Mouse (Mus musculus) MEL (cell line): Measurements from ENCODE around the gene Tnc. TPM values are rescaled to one million over a fixed set of nuclear protein-coding genes. Genes with fewer than 3 reads are reported as not detected.
"Not testable (repeated sequence)": the region's sequence is repeated elsewhere in the genome, so short reads cannot be mapped to it uniquely, and the experiment has no call there.

Experiments
- DNase-seq: peaks from one replicate; pipeline ENCODE4 v3.0.0; 2011; ENCODE audit warnings: low read depth, low spot score
- H3K27ac ChIP-seq: 2 replicates; pipeline ENCODE4 v1.5.1; 2012; ENCODE audit warnings: low read depth, mild to moderate bottlenecking, control low read depth, low read length, moderate library complexity; ENCODE audit not compliant: control insufficient read depth
- H3K27me3 ChIP-seq, 2 experiments: fragments of 150-350 bp in 1 of 2; sonication (generic) in 1 of 2; 2 replicates each; pipeline ENCODE4 v1.6.1; 2012; ENCODE audit warnings: low read length in 2 of 2, mild to moderate bottlenecking in 2 of 2, improper control_type of control experiment in 1 of 2, moderate library complexity in 1 of 2; ENCODE audit not compliant: insufficient read depth in 2 of 2, control insufficient read depth in 1 of 2
- H3K36me3 ChIP-seq, 2 experiments: 2 replicates each; pipeline ENCODE4 v1.6.1; 2012 to 2014; ENCODE audit warnings: low read length in 2 of 2, improper control_type of control experiment in 1 of 2, inconsistent platforms in 1 of 2, mild to moderate bottlenecking in 1 of 2; ENCODE audit not compliant: insufficient read depth in 2 of 2, control insufficient read depth in 1 of 2
- H3K4me1 ChIP-seq, 2 experiments: fragments of 150-350 bp in 1 of 2; sonication (generic) in 1 of 2; 2 replicates each; pipeline ENCODE4 v1.6.1; 2012; ENCODE audit warnings: low read length in 2 of 2, improper control_type of control experiment in 1 of 2, mild to moderate bottlenecking in 1 of 2; ENCODE audit not compliant: insufficient read depth in 2 of 2, control insufficient read depth in 1 of 2
- H3K4me3 ChIP-seq, 2 experiments: fragments of 150-350 bp in 1 of 2; sonication (generic) in 1 of 2; 2 replicates each; pipeline ENCODE4 v1.5.1; 2012; ENCODE audit warnings: low read depth in 2 of 2, low read length in 2 of 2, mild to moderate bottlenecking in 2 of 2, moderate library complexity in 2 of 2, control low read depth in 1 of 2, improper control_type of control experiment in 1 of 2; ENCODE audit not compliant: control insufficient read depth in 1 of 2, insufficient read depth in 1 of 2
- H3K79me2 ChIP-seq: 2 replicates; pipeline ENCODE4 v1.6.1; 2012; ENCODE audit warnings: mild to moderate bottlenecking, low read length, moderate library complexity; ENCODE audit not compliant: control insufficient read depth, poor library complexity, insufficient read depth
- H3K9ac ChIP-seq: 2 replicates; pipeline ENCODE4 v1.6.1; 2012; ENCODE audit warnings: low read depth, mild to moderate bottlenecking, control low read depth, low read length, moderate library complexity; ENCODE audit not compliant: control insufficient read depth, poor library complexity, severe bottlenecking
- H3K9me3 ChIP-seq: fragments of 150-350 bp; sonication (generic); replicated peaks from 2 replicates; pipeline ENCODE4 v1.6.1; 2012; ENCODE audit warnings: mild to moderate bottlenecking, low read length, improper control_type of control experiment, moderate library complexity; ENCODE audit not compliant: insufficient read depth
- BHLHE40 ChIP-seq: IDR thresholded peaks from 2 replicates; pipeline ENCODE4 v1.6.1; 2012; ENCODE audit warnings: low read depth, mild to moderate bottlenecking, inconsistent platforms, low read length, improper control_type of control experiment, borderline replicate concordance
- CHD2 ChIP-seq: IDR thresholded peaks from 2 replicates; pipeline ENCODE4 v1.6.1; 2011; ENCODE audit warnings: low read length, improper control_type of control experiment
- CTCF ChIP-seq, 3 experiments: IDR thresholded peaks in 2 of 3; conservative IDR thresholded peaks in 1 of 3; 2 replicates each; pipeline ENCODE4 v1.5.1; 2011 to 2012; ENCODE audit warnings: low read length in 3 of 3, low read depth in 2 of 3, mild to moderate bottlenecking in 2 of 3, improper control_type of control experiment in 1 of 3, inconsistent platforms in 1 of 3, mixed read lengths in 1 of 3, moderate library complexity in 1 of 3; ENCODE audit not compliant: control insufficient read depth in 1 of 3, insufficient read depth in 1 of 3, poor library complexity in 1 of 3, severe bottlenecking in 1 of 3
- ELF1 ChIP-seq: IDR thresholded peaks from 2 replicates; pipeline ENCODE4 v1.6.1; 2014; ENCODE audit warnings: low read depth, mild to moderate bottlenecking, inconsistent platforms, low read length, improper control_type of control experiment, moderate library complexity
- EP300 ChIP-seq, 2 experiments: IDR thresholded peaks; 2 replicates each; pipeline ENCODE4 v1.6.1; 2011; ENCODE audit warnings: improper control_type of control experiment in 2 of 2, low read length in 2 of 2, low read depth in 1 of 2, mild to moderate bottlenecking in 1 of 2
- KAT2A ChIP-seq: conservative IDR thresholded peaks from 2 replicates; pipeline ENCODE4 v1.6.1; 2012; ENCODE audit warnings: low read depth, low read length, improper control_type of control experiment, inconsistent platforms
- MAX ChIP-seq: IDR thresholded peaks from 2 replicates; pipeline ENCODE4 v1.6.1; 2011; ENCODE audit warnings: low read length, improper control_type of control experiment
- NRF1 ChIP-seq: IDR thresholded peaks from 2 replicates; pipeline ENCODE4 v1.6.1; 2014; ENCODE audit warnings: low read depth, mild to moderate bottlenecking, inconsistent platforms, low read length, improper control_type of control experiment, moderate library complexity; ENCODE audit not compliant: poor library complexity, insufficient read depth, severe bottlenecking
- RAD21 ChIP-seq: IDR thresholded peaks from 2 replicates; pipeline ENCODE4 v1.6.1; 2011; ENCODE audit warnings: mild to moderate bottlenecking, low read depth, low read length, improper control_type of control experiment
- SIN3A ChIP-seq: IDR thresholded peaks from 2 replicates; pipeline ENCODE4 v1.6.1; 2012; ENCODE audit warnings: low read length, improper control_type of control experiment, inconsistent platforms
- SMC3 ChIP-seq: IDR thresholded peaks from 2 replicates; pipeline ENCODE4 v1.6.1; 2011; ENCODE audit warnings: low read depth, low read length, improper control_type of control experiment
- ZMIZ1 ChIP-seq: IDR thresholded peaks from 2 replicates; pipeline ENCODE4 v1.6.1; 2012; ENCODE audit warnings: low read depth, mild to moderate bottlenecking, inconsistent platforms, low read length, improper control_type of control experiment, moderate library complexity
- polyA plus RNA-seq, 2 experiments: library from polyadenylated mRNA; stranded (reverse) in 1 of 2; unstranded in 1 of 2; fragments of >175 nt in 1 of 2; fragments of >200 nt in 1 of 2; gene quantifications; 2 replicates each; pipeline versions ENCODE4 v1.2.1 to v1.2.4; 2012; ENCODE audit warnings: low replicate concordance in 2 of 2, low read depth in 1 of 2; ENCODE audit not compliant: insufficient read length in 2 of 2, insufficient read depth in 1 of 2, missing spikeins in 1 of 2
- total RNA-seq: library from RNA; depleted of rRNA; stranded (reverse); fragments of 300-350 nt; gene quantifications from 2 replicates; pipeline ENCODE4 v1.2.3, GENCODE M21; 2012

Gene Tnc
- total and polyA plus RNA-seq, 3 experiments = not detected

GRCm38 (mm10) chr4:63950054-63950453, 96.8 kb downstream of the Tnc start:
- no peak for TF ChIP-seq ZMIZ1
- no peak for TF ChIP-seq KAT2A
- TF ChIP-seq SIN3A = no peak
- no peak for TF ChIP-seq EP300 (IDR thresholded peaks at IDR 0.05; ENCODE audit: low read depth in 1 of 2, low read length in 2 of 2)
- no peak for TF ChIP-seq MAX
- no peak for TF ChIP-seq NRF1
- TF ChIP-seq CTCF (IDR thresholded peaks at IDR 0.05 in 2 of 3, conservative IDR thresholded peaks at IDR 0.05 in 1 of 3; ENCODE audit: control insufficient read depth in 1 of 3, insufficient read depth in 1 of 3, low read depth in 2 of 3, low read length in 3 of 3, poor library complexity in 1 of 3, severe bottlenecking in 1 of 3) = no peak
- no peak overlapping the region for H3K9ac ChIP-seq
- no peak for DNase-seq
- H3K36me3 ChIP-seq = no peaks in the 10 kb centered on the region
- H3K79me2 ChIP-seq = no peaks in the 10 kb centered on the region
- no peak overlapping the region for H3K27ac ChIP-seq
- H3K27me3 ChIP-seq = no peaks in the 10 kb centered on the region
- H3K4me3 ChIP-seq = no peak overlapping the region
- H3K9me3 ChIP-seq = no peaks in the 10 kb centered on the region
- no peaks in the 10 kb centered on the region for H3K4me1 ChIP-seq

- DNase-seq, H3K4me1 ChIP-seq, H3K9me3 ChIP-seq, H3K36me3 ChIP-seq, H3K27ac ChIP-seq, H3K9ac ChIP-seq, H3K4me3 ChIP-seq, H3K27me3 ChIP-seq, H3K79me2 ChIP-seq: not testable (repeated sequence)
Observed at GRCm38 (mm10) chr4:63948688-63949073, 98.1 kb downstream of the Tnc start.

GRCm38 (mm10) chr4:63948066-63948687, 98.6 kb downstream of the Tnc start:
- no peak overlapping the region for H3K9ac ChIP-seq
- peak; percentile 22 to 52 (median 50); a peak in 5 of 6 replicates for TF ChIP-seq CTCF (IDR thresholded peaks at IDR 0.05 in 2 of 3, conservative IDR thresholded peaks at IDR 0.05 in 1 of 3; ENCODE audit: control insufficient read depth in 1 of 3, insufficient read depth in 1 of 3, low read depth in 2 of 3, low read length in 3 of 3, poor library complexity in 1 of 3, severe bottlenecking in 1 of 3)
- peak; percentile 56 for TF ChIP-seq SMC3
- no peak for TF ChIP-seq CHD2
- no peak for TF ChIP-seq BHLHE40
- TF ChIP-seq ELF1 = no peak
- TF ChIP-seq RAD21 = peak; percentile 54
- H3K79me2 ChIP-seq = no peaks in the 10 kb centered on the region
- no peaks in the 10 kb centered on the region for H3K36me3 ChIP-seq
- DNase-seq = peak; percentile 39
- no peak overlapping the region for H3K4me3 ChIP-seq
- no peaks in the 10 kb centered on the region for H3K27me3 ChIP-seq
- no peaks in the 10 kb centered on the region for H3K9me3 ChIP-seq
- no peak overlapping the region for H3K27ac ChIP-seq
- H3K4me1 ChIP-seq = no peaks in the 10 kb centered on the region
